Mouse (Mus musculus) embryonic fibroblast, embryonic 13.5 days (primary cell): ENCODE results near the gene Atp8a2.

ENCODE experiments used
- CTCF ChIP-seq: IDR thresholded peaks from 2 replicates; pipeline ENCODE4 v1.5.1; 2011; ENCODE audit warnings: mild to moderate bottlenecking, control low read depth, low read length, moderate library complexity, borderline replicate concordance; ENCODE audit not compliant: insufficient read depth
- POLR2A ChIP-seq: IDR thresholded peaks from 2 replicates; pipeline ENCODE4 v1.6.1; 2011; ENCODE audit warnings: low read depth, mild to moderate bottlenecking, control low read depth, low read length, moderate library complexity

DNA sequence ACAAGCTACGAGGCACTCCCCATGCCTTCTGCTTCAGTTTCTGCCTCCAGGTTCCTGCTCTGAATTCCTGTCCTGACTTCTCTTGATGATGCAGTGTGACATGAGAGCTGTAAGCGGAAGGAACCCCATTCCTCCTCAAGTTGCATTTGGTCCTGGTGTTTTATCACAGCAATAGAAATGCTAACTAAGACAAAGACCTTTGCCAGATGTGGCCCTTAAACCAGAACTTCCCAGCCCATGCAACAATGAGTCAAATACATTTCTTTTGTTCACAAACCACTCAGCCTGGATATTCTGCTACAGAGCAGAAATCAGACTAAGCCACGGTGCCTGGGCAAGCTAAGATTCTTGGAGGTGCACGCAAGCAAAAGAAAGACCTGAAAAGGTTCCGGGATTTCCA is 268.2 kb downstream of the Atp8a2 start:
- TF ChIP-seq POLR2A: no peak
- no peak for TF ChIP-seq CTCF
